Mouse (Mus musculus): ENCODE measurements around the gene Ttll4. TPM values are rescaled to one million over a fixed set of nuclear protein-coding genes. Genes with fewer than 3 reads are reported as not detected.

Gene Ttll4
- 21.3 and 21.9 TPM in 2 replicates for total RNA-seq (2017)

GRCm38 (mm10) chr1:74661448-74662195 lies at the start of gene Ttll4:
TSS of gene Ttll4 (plus strand) at chr1:74661745.
- peak; percentile 100 for ATAC-seq (replicated peaks; ENCODE audit: low read depth, poor library complexity, severe bottlenecking)

DNA sequence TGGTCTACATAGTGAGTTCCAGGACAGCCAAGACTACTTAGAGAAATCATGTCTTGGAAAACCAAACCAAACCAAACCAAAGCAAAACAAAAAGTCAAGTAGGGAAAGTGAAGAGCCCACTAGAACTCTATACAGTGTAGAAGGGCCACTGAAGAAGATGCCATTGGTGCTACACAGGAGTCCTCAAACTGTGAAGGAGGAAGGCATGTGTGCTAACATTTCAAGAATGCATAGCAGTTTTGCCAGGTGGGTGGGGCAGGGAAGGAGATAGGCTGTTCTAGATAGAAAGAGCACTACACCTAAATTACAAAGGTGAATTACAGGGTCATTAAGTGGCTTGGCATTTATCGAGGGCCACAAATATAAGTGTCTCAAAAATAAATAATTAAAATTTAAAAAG lies 37.4 kb upstream of the Ttll4 start:
- no peak for ATAC-seq (replicated peaks; ENCODE audit: low read depth, poor library complexity, severe bottlenecking)

DNA sequence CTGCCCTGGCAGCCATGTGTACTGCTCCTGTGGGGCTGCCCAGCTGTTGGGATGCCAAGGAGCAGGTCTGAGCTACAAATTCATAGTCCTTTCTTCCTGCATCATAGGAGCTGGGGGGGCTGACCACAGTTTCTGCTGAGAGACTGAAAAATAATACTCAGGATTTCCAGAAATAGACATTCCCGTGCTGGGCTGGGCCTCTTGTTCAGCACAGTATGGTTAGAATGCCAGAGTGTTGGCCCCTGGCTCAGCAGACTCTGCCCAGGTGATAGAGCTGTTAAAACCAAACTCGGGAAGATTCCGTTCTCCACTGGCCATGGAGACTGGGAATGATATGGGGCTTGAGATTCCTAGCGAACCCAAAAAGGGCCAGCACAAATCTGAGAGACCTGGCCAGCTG lies 35.5 kb upstream of the Ttll4 start:
- no peak for ATAC-seq (replicated peaks; ENCODE audit: low read depth, poor library complexity, severe bottlenecking)

GRCm38 (mm10) chr1:74628001-74628400 lies 33.5 kb upstream of the Ttll4 start:
- ATAC-seq (replicated peaks; ENCODE audit: low read depth, poor library complexity, severe bottlenecking) = no peak

GRCm38 (mm10) chr1:74632734-74633133 lies 28.8 kb upstream of the Ttll4 start:
- ATAC-seq (replicated peaks; ENCODE audit: low read depth, poor library complexity, severe bottlenecking) = no peak

DNA sequence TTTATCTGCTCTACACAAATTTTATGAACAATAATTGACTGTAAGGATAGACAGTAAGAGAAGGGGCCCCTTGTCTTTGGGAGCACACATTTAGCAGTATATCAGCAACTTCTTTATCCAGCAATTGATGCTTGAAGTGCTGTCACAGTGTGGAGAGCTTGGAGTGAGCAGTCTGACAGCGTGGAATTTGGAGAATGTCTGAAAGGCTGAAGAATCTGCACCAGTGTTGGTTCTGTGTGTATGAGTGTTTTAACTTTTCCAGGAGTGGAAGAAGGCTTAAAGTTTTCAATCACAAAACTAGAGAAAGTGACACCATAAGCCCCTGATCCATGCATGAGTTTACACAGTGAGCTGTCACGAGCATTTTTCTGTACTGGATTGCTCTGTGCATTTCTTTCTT lies 18.0 kb upstream of the Ttll4 start:
- no peak for ATAC-seq (replicated peaks; ENCODE audit: low read depth, poor library complexity, severe bottlenecking)

DNA sequence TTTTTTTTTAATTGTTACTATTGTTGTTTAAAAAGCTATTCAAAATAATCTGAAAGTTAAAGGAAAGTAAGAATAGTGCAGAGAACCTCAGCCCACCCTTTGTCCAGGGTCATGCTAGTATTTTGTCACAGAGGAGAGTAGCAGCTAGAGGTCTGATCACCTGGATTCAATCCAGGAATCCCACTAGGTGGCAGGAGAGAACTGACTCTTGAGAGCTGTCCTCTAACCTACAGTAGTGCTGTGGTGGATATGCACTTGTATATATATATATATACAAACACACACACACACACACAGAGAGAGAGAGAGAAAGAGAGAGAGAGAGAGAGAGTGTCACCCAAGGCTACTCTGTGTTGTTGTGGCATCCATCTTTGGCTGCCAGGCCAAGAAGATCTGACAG lies 17.6 kb upstream of the Ttll4 start:
- no peak for ATAC-seq (replicated peaks; ENCODE audit: low read depth, poor library complexity, severe bottlenecking)

GRCm38 (mm10) chr1:74662253-74662865 lies 814 bp downstream of the Ttll4 start:
- no peak for ATAC-seq (replicated peaks; ENCODE audit: low read depth, poor library complexity, severe bottlenecking)

- ATAC-seq (replicated peaks; ENCODE audit: low read depth, poor library complexity, severe bottlenecking) = no peak
Measured at GRCm38 (mm10) chr1:74665153-74665552, 3.6 kb downstream of the Ttll4 start.

DNA sequence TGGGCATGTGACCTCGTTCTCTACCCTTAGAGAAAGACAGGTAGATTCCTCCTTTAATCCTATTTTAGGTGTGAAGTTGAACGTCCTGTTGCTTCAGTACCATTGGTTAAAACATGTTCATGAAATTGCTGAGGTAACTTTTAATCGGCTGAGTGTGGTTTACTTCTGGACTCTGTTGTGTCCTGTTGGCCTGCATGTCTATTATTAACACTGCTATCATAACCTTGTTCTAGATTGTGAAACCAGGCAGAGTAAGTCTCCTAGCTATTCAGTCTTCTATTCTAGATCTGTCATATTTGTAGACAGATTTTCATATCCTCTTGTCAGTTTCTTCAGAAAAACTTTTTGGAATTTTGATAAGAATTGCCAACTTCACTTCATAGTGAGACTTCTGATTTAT lies 6.8 kb downstream of the Ttll4 start:
- ATAC-seq (replicated peaks; ENCODE audit: low read depth, poor library complexity, severe bottlenecking) = no peak

DNA sequence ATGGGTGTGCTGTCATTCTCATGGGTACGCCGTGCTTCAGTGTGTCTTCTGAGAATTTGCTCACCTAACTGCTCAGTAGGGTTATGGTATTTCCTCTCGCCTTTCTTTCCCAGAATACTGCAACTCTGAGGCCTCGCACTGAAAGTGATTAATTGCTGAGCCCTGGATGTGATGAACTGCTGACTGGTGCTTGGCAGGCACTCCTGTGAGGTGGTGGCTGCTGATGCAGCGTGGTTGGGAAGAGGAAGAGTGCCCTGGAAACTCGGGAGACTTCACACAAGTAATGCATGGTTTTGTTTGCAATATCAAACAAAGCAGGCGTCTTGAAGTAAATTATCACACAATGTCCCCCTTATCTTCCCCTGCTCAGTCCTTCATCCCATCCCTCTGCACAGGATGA lies 11.2 kb downstream of the Ttll4 start:
- ATAC-seq (replicated peaks; ENCODE audit: low read depth, poor library complexity, severe bottlenecking) = no peak

DNA sequence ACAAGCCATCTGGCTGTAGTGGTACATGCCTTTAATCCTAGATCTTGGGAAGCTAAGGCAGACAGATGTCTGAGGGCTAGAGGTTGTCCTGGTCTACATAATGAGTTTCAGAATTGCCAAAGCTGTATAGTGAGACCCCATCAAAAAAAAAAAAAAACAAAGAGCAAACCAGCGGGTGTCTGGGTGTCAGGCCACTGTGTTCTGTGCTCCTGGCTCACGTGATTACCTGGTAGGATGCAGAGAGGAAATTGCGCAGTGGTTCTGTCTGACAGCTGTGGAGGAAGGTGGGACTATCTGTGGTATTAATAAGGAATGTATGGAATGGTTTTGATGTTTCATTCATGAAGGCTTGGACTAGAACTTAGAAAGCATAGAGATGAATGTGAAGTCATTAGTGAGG lies 15.3 kb downstream of the Ttll4 start:
- ATAC-seq (replicated peaks; ENCODE audit: low read depth, poor library complexity, severe bottlenecking) = no peak

GRCm38 (mm10) chr1:74677843-74678242 lies 16.3 kb downstream of the Ttll4 start:
- no peak for ATAC-seq (replicated peaks; ENCODE audit: low read depth, poor library complexity, severe bottlenecking)

DNA sequence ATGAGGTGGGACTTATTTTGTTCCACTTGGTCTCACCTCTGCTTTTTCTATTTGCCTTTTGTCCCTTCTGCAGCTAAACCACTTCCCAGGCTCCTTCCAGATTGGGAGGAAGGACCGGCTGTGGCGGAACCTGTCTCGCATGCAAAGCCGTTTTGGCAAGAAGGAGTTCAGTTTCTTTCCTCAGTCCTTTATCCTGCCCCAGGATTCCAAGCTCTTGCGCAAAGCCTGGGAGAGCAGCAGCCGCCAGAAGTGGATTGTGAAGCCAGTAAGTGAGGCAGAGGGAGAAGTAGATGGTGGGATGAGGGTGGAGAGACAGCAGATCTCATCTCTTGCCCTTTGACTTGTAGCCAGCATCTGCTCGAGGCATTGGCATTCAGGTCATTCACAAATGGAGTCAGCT lies 25.6 kb downstream of the Ttll4 start:
- no peak for ATAC-seq (replicated peaks; ENCODE audit: low read depth, poor library complexity, severe bottlenecking)

DNA sequence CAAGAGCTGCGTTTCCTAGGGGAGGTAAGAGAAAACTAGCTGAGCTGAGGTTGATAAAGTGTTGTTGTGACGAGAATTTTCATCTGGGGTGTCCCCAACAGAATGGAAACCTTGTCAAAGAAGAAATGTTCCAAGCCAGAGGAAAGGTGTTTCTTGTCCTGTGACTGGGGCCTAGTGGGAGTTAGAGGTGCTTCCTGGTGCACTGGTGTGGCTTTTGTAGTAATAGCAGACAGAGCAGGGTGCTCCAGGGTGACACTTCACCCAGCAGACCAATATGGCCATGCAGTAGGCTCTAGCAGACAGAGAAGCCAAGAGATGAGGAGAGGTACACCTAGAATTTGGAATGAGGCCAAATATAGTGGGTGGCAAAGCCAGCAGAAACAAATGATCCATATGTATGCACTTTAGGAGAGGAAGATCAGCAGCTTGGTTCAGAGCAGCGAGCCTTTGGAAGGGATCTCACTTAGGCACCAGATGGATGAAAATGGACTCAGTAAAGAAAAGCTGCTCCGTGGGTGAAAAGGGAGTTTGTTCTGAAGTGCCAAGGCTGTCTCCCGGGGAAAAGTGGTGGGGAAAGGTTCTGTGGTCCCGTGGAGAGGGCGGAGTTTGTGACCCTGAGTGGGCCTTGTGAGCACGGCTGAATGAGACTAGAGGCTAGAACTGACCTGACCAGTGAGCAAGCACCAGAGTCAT lies 32.5 kb downstream of the Ttll4 start:
- ATAC-seq (replicated peaks; ENCODE audit: low read depth, poor library complexity, severe bottlenecking) = no peak

DNA sequence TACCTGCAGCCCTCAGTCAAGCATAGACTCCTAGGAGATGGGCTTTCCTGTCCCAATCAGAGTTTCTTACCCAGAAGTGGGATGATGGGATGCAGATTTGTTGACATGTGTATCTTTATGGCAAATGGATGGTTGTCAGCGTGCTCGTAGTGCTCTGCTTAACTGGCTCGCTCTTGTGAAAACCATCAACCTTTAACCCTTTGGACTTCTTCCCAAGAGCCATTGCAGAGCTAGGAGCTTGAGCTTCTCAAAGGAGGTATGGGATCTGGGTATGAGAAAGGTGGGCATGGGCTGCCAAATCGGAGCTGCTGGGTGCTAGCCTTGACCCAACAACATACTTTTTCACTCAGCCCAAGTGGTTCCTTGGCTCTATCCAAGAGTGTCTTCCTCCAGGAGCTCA lies 34.3 kb downstream of the Ttll4 start:
- no peak for ATAC-seq (replicated peaks; ENCODE audit: low read depth, poor library complexity, severe bottlenecking)

DNA sequence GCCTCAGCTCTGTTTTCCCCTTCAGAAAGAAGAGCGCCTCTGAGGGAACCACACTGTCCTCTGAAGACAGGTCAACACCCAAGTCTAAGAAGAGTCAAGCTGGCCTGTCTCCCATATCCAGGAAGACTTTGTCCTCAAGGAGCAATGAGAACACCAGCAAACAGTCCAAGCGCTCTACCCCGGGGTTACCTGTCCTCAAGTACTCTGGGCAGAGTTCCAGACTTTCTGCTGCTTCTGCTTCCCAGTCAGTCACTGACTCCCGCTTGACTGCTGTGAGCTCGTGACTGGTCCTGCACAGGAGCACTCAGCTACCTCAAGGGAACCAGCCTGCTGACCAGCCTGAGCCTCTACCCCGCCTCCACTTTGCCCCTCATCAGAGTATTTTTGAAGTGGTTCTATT lies 35.9 kb downstream of the Ttll4 start:
- no peak for ATAC-seq (replicated peaks; ENCODE audit: low read depth, poor library complexity, severe bottlenecking)

DNA sequence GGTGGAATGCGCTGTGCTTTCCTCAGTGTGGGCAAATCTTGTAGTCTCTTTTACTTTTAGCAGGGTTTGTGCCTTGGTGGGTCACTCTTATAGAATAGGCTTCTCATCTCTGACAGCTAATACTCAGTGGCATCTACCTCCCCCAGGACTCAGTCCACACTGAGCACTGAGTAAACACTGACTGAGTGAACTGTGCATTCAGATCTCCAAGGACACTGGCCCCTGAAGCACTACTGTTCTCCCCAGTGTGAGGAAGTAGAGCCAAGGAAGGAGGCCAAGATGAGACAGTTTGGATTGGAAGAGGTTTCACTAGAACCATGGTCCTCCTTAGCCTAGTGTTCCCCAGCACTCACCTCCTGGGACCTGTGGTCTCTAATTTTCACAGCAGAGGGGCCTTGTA lies 36.8 kb downstream of the Ttll4 start:
- no peak for ATAC-seq (replicated peaks; ENCODE audit: low read depth, poor library complexity, severe bottlenecking)

DNA sequence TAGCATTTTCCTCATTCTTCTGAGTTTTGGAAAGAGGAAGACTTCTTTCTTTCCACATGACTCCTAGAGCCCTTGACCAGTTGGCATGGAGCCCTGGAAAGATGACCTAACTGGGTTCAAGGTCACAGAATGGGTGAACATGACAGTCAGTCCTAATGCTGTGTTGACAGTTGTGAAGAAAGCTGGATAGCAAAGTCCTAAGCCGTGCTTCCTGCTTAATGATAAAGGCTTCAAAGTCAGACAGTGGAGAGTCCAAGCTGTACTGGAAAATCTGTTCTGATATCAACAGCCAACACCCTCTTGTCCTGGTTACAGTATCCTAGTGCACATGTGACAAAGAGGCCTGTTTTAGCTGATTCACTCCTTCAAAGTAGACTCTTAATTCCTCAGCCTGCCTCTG lies 37.2 kb downstream of the Ttll4 start:
- no peak for ATAC-seq (replicated peaks; ENCODE audit: low read depth, poor library complexity, severe bottlenecking)

GRCm38 (mm10) chr1:74702142-74702553 lies 40.6 kb downstream of the Ttll4 start:
- peak; percentile 69 for ATAC-seq (replicated peaks; ENCODE audit: low read depth, poor library complexity, severe bottlenecking)

DNA sequence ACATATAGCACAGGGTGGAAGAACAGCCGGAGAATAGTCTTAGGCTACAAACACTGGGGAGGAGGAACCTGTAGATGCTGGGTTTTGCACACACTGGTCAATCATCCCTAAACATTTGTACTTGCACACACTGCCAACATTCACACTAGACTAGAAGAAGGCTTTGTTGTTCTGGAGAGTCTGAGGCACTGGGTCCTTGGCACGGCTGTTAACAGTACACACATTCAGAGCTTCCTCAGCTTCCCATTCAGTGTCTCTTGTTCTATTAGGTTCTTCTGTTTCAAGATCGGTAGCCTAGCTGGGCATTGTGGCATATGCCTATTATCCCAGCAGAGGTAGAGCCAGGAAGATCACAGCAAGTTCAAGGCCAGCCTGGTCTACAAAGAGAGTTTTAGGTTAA lies 42.6 kb downstream of the Ttll4 start:
- no peak for ATAC-seq (replicated peaks; ENCODE audit: low read depth, poor library complexity, severe bottlenecking)

Measured in common myeloid progenitor, adult 5-6 weeks (primary cell).